Mouse (Mus musculus) embryonic facial prominence, embryonic 13.5 days (tissue): ENCODE measurements at regions not wholly inside any gene's neighbourhood (a gene's known extent, or its start where the extent isn't known, plus 50 kb on each side); places are given as distances from the start of the nearest gene placed in this dataset.

Experiments used
- ATAC-seq: fragments of 200-750 bp; cut with Nextera tagmentation; 2 replicates; pipeline ENCODE4 v1.8.0; 2017; ENCODE audit warnings: low read depth; ENCODE audit not compliant: insufficient number of reproducible peaks, insufficient read depth, low FRiP score, low TSS enrichment
- H3K27ac ChIP-seq: fragments of 300-500 bp; sonication (generic); 2 replicates; pipeline ENCODE4 v1.5.1; 2015; ENCODE audit warnings: moderate library complexity, mild to moderate bottlenecking, inconsistent platforms
- H3K27me3 ChIP-seq: fragments of 300-500 bp; sonication (generic); 2 replicates; pipeline ENCODE4 v1.6.1; 2015; ENCODE audit warnings: mild to moderate bottlenecking, inconsistent platforms
- H3K36me3 ChIP-seq: fragments of 300-500 bp; sonication (generic); 2 replicates; pipeline ENCODE4 v1.6.1; 2015; ENCODE audit warnings: mild to moderate bottlenecking, inconsistent platforms
- H3K4me1 ChIP-seq: fragments of 300-500 bp; sonication (generic); 2 replicates; pipeline ENCODE4 v1.6.1; 2015; ENCODE audit warnings: inconsistent platforms
- H3K4me2 ChIP-seq: fragments of 300-500 bp; sonication (generic); 2 replicates; pipeline ENCODE4 v1.6.1; 2015; ENCODE audit warnings: moderate library complexity, mild to moderate bottlenecking, inconsistent platforms
- H3K4me3 ChIP-seq: fragments of 300-500 bp; sonication (generic); 2 replicates; pipeline ENCODE4 v1.5.1; 2015; ENCODE audit warnings: mild to moderate bottlenecking, inconsistent platforms
- H3K9ac ChIP-seq: fragments of 300-500 bp; sonication (generic); 2 replicates; pipeline ENCODE4 v1.6.1; 2015; ENCODE audit warnings: mild to moderate bottlenecking, inconsistent platforms
- H3K9me3 ChIP-seq: fragments of 300-500 bp; sonication (generic); 2 replicates; pipeline ENCODE4 v1.6.1; 2016; ENCODE audit warnings: inconsistent platforms
- WGBS: fragments of 180-500 bp; shearing (Covaris S2); methylation state at CpG from one replicate; pipeline ENCODE4 v1.1.7; 2015; ENCODE audit warnings: mixed read lengths; 5-methylcytosine and 5-hydroxymethylcytosine counted together

- H3K4me2 ChIP-seq: no peak overlapping the region
- H3K9me3 ChIP-seq: no peaks in the 10 kb centered on the region
- 57% methylated on average over 3 of the region's 3 CpGs for WGBS
- no peaks in the 10 kb centered on the region for H3K36me3 ChIP-seq
- peaks cover 45% of the 10 kb centered on the region for H3K4me1 ChIP-seq
- H3K9ac ChIP-seq: no peak overlapping the region
- peak overlapping the region; percentile 16; the same call in 1 of the 2 replicates for H3K27ac ChIP-seq
- no peak overlapping the region for H3K4me3 ChIP-seq
- H3K27me3 ChIP-seq: peaks cover 51% of the 10 kb centered on the region
- ATAC-seq: no peak
Measured at GRCm38 (mm10) chr7:136494862-136495261, 399.6 kb upstream of the Mgmt start.

- WGBS: 29% methylated on average over 19 of the region's 19 CpGs
- peaks cover 37% of the 10 kb centered on the region for H3K4me1 ChIP-seq
- H3K9ac ChIP-seq: no peak overlapping the region
- no peaks in the 10 kb centered on the region for H3K36me3 ChIP-seq
- H3K4me2 ChIP-seq: peak overlapping the region; percentile 36
- ATAC-seq: no peak
- peaks cover 46% of the 10 kb centered on the region for H3K27me3 ChIP-seq
- H3K27ac ChIP-seq: peak overlapping the region; percentile 55
- H3K9me3 ChIP-seq: no peaks in the 10 kb centered on the region
- H3K4me3 ChIP-seq: 0 out of 2 replicates have a peak overlapping the region, but pooled peaks have one; percentile 1
Measured at GRCm38 (mm10) chr7:136496335-136497242, 397.8 kb upstream of the Mgmt start.

DNA sequence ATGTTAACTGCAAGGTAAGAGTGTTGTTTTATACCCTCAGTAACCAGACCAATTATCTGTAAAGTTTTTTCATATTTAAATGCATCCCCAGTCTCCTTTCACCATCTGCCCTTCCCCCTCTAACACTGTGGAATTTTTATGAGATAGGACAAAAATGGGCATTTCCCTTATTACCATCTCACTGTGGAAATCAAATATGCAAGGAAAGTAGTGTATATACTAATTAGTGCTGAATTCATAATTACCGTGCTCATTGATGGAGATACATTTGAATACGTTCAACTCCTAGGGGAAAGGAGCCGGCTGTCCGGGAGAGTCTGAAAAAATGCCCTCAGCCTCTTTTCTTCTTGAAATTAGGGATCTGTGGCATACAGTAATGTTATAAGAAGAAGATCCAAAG, 394.4 kb upstream of the Mgmt start:
- Histone ChIP-seq H3K4me1 (peaks cover 43% of the 10 kb centered on the region), H3K4me3 (no peak overlapping the region), H3K27me3 (peaks cover 54% of the 10 kb centered on the region), H3K4me2 (no peak overlapping the region), H3K9ac (no peak overlapping the region), H3K27ac (no peak overlapping the region), H3K36me3 (no peaks in the 10 kb centered on the region), H3K9me3 (no peaks in the 10 kb centered on the region)
- 64% methylated on average over 4 of the region's 4 CpGs for WGBS
- no peak for ATAC-seq

- no peak overlapping the region for H3K27ac ChIP-seq
- H3K9me3 ChIP-seq: no peaks in the 10 kb centered on the region
- H3K9ac ChIP-seq: no peak overlapping the region
- no peak overlapping the region for H3K4me2 ChIP-seq
- peaks cover 51% of the 10 kb centered on the region for H3K27me3 ChIP-seq
- H3K4me3 ChIP-seq: no peak overlapping the region
- 89% methylated on average over 7 of the region's 7 CpGs for WGBS
- no peaks in the 10 kb centered on the region for H3K36me3 ChIP-seq
- no peak for ATAC-seq
- peaks cover 34% of the 10 kb centered on the region for H3K4me1 ChIP-seq
Measured at GRCm38 (mm10) chr7:136501094-136501493, 393.3 kb upstream of the Mgmt start.

DNA sequence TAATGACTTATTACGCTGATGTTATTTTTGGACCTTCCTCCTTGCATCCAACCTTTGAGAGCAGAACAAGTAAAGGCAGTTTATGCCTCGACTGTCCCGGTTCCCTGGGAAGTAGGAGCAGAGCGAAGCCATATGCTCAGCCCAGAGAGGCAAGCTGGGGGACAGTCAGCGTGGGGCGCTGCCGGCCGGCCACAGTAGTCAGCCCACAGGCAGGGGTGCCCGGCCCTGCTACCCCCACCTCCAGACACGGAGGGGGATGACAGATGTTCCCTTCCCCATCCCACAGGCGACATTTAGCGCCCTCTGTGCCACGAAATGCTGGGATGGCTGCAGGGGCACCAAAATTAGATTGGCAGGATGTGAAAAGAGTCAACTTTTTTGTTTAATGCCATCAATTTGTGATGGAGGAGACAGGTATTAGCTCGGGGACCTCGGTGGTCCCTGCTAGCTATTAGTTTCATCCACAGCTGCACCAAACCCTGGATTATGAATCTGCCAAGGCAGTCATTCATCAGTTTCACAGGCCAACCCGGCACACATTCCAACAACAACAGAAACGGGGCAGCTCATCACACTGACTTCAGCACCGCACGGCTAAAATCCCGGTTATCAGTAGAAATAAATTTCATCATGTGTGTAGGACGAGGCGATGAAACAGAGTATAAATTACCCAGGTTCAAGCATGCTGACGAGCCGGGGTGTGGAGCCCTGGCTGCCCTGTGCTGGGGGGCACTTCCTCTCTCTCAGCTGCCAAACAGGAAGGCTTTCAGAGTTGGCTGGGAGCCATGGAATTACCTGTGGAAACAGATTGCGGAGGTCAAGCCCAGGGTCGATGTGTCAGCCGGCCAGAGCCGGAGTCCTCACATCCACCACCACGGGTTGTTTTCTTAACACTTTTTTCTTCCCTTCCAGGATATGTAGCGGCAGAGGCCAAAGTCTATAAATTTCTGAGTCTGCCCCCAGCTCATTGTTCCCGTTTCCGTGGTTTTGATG, 392.3 kb upstream of the Mgmt start:
- peak overlapping the region; percentile 24; the same call in 1 of the 2 replicates for H3K4me2 ChIP-seq
- no peaks in the 10 kb centered on the region for H3K9me3 ChIP-seq
- ATAC-seq: no peak; the same call in 1 of the 2 replicates
- H3K36me3 ChIP-seq: no peaks in the 10 kb centered on the region
- no peak overlapping the region for H3K27ac ChIP-seq
- 42% methylated on average over 32 of the region's 32 CpGs for WGBS
- H3K4me1 ChIP-seq: peaks cover 23% of the 10 kb centered on the region
- H3K9ac ChIP-seq: no peak overlapping the region
- H3K4me3 ChIP-seq: no peak overlapping the region
- peaks cover 42% of the 10 kb centered on the region for H3K27me3 ChIP-seq

DNA sequence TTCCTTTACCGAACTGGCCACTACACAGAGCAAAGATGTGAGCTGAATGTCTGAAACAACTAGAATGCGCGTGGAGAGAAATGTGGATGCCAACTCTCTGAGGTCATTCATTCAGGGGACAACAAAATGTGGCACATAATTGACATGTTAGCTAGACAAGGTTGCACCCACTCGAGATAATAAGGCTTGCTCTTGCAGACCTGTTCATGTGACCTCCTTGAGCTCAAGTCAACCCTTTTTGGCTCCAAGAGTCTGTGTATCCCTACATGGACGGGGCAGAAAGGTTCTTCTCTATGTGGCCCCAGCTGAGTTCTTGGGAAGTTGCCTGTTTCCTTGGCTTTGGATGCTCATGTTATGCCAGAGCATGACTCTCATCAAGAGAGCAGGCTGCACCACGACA, 383.0 kb upstream of the Mgmt start:
- Histone ChIP-seq H3K4me3 (no peak overlapping the region), H3K9ac (no peak overlapping the region), H3K4me1 (no peaks in the 10 kb centered on the region), H3K27ac (no peak overlapping the region), H3K27me3 (no peaks in the 10 kb centered on the region), H3K36me3 (no peaks in the 10 kb centered on the region), H3K9me3 (no peaks in the 10 kb centered on the region), H3K4me2 (no peak overlapping the region)
- no peak for ATAC-seq
- 86% methylated on average over 6 of the region's 6 CpGs for WGBS

DNA sequence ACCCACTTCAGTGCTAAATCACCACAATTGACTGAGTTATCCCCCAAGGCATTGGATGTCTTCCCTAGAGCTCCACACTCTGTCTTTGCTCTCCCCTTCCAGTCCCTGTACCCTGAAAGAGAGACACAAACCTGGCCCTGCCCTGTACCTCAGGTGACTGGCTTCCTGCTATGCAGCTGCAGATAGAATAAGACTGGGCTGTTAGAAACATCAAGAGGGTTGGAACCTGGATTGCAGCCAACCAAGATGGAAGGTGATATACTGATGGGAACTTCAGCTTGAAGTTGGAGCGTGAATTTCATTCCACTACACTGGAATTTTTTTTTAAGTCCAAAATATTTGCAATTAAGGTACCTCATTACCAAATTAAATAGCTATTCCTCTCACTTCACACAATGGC, 379.0 kb upstream of the Mgmt start:
- no peaks in the 10 kb centered on the region for H3K27me3 ChIP-seq
- no peak overlapping the region for H3K4me3 ChIP-seq
- H3K4me1 ChIP-seq: no peaks in the 10 kb centered on the region
- H3K4me2 ChIP-seq: no peak overlapping the region
- H3K36me3 ChIP-seq: no peaks in the 10 kb centered on the region
- no peak overlapping the region for H3K9ac ChIP-seq
- H3K27ac ChIP-seq: no peak overlapping the region
- WGBS: 57% methylated on average over 1 of the region's 1 CpGs
- H3K9me3 ChIP-seq: no peaks in the 10 kb centered on the region
- no peak for ATAC-seq

- no peak overlapping the region for H3K9ac ChIP-seq
- H3K36me3 ChIP-seq: no peaks in the 10 kb centered on the region
- no peaks in the 10 kb centered on the region for H3K9me3 ChIP-seq
- no peaks in the 10 kb centered on the region for H3K4me1 ChIP-seq
- H3K4me2 ChIP-seq: no peak overlapping the region
- no peak for ATAC-seq
- H3K4me3 ChIP-seq: no peak overlapping the region
- no peak overlapping the region for H3K27ac ChIP-seq
- no peaks in the 10 kb centered on the region for H3K27me3 ChIP-seq
- WGBS: 92% methylated on average over 9 of the region's 9 CpGs
Measured at GRCm38 (mm10) chr7:136525821-136526220, 368.6 kb upstream of the Mgmt start.

- H3K36me3 ChIP-seq: no peaks in the 10 kb centered on the region
- no peak overlapping the region for H3K27ac ChIP-seq
- no peaks in the 10 kb centered on the region for H3K27me3 ChIP-seq
- no peak overlapping the region for H3K9ac ChIP-seq
- WGBS: 82% methylated on average over 8 of the region's 8 CpGs
- no peaks in the 10 kb centered on the region for H3K9me3 ChIP-seq
- H3K4me2 ChIP-seq: no peak overlapping the region
- H3K4me3 ChIP-seq: no peak overlapping the region
- H3K4me1 ChIP-seq: no peaks in the 10 kb centered on the region
- no peak for ATAC-seq
Measured at GRCm38 (mm10) chr7:136530006-136530785, 364.2 kb upstream of the Mgmt start.

GRCm38 (mm10) chr7:136531301-136531700, 363.1 kb upstream of the Mgmt start:
- H3K36me3 ChIP-seq: no peaks in the 10 kb centered on the region
- H3K9ac ChIP-seq: no peak overlapping the region
- no peaks in the 10 kb centered on the region for H3K9me3 ChIP-seq
- no peaks in the 10 kb centered on the region for H3K27me3 ChIP-seq
- peaks cover under 1% of the 10 kb centered on the region for H3K4me1 ChIP-seq
- H3K4me2 ChIP-seq: no peak overlapping the region
- H3K27ac ChIP-seq: no peak overlapping the region
- no peak overlapping the region for H3K4me3 ChIP-seq
- no peak for ATAC-seq
- 67% methylated on average over 7 of the region's 7 CpGs for WGBS
